Mouse (Mus musculus) MEL (cell line): ENCODE measurements at regions not wholly inside any gene's neighbourhood (a gene's known extent, or its start where the extent isn't known, plus 50 kb on each side); places are given as distances from the start of the nearest gene placed in this dataset.
A peak's percentile ranks its signal among the peaks of the same experiment; 100 is the strongest.
"Not testable (repeated sequence)": the region's sequence is repeated elsewhere in the genome, so short reads cannot be mapped to it uniquely, and the experiment has no call there.

ENCODE experiments used
- DNase-seq: peaks from one replicate; pipeline ENCODE4 v3.0.0; 2011; ENCODE audit warnings: low read depth, low spot score
- H3K27ac ChIP-seq: 2 replicates; pipeline ENCODE4 v1.5.1; 2012; ENCODE audit warnings: low read depth, mild to moderate bottlenecking, control low read depth, low read length, moderate library complexity; ENCODE audit not compliant: control insufficient read depth
- H3K27me3 ChIP-seq, 2 experiments: fragments of 150-350 bp in 1 of 2; sonication (generic) in 1 of 2; 2 replicates each; pipeline ENCODE4 v1.6.1; 2012; ENCODE audit warnings: low read length in 2 of 2, mild to moderate bottlenecking in 2 of 2, improper control_type of control experiment in 1 of 2, moderate library complexity in 1 of 2; ENCODE audit not compliant: insufficient read depth in 2 of 2, control insufficient read depth in 1 of 2
- H3K36me3 ChIP-seq, 2 experiments: 2 replicates each; pipeline ENCODE4 v1.6.1; 2012 to 2014; ENCODE audit warnings: low read length in 2 of 2, improper control_type of control experiment in 1 of 2, inconsistent platforms in 1 of 2, mild to moderate bottlenecking in 1 of 2; ENCODE audit not compliant: insufficient read depth in 2 of 2, control insufficient read depth in 1 of 2
- H3K4me1 ChIP-seq, 2 experiments: fragments of 150-350 bp in 1 of 2; sonication (generic) in 1 of 2; 2 replicates each; pipeline ENCODE4 v1.6.1; 2012; ENCODE audit warnings: low read length in 2 of 2, improper control_type of control experiment in 1 of 2, mild to moderate bottlenecking in 1 of 2; ENCODE audit not compliant: insufficient read depth in 2 of 2, control insufficient read depth in 1 of 2
- H3K4me3 ChIP-seq, 2 experiments: fragments of 150-350 bp in 1 of 2; sonication (generic) in 1 of 2; 2 replicates each; pipeline ENCODE4 v1.5.1; 2012; ENCODE audit warnings: low read depth in 2 of 2, low read length in 2 of 2, mild to moderate bottlenecking in 2 of 2, moderate library complexity in 2 of 2, control low read depth in 1 of 2, improper control_type of control experiment in 1 of 2; ENCODE audit not compliant: control insufficient read depth in 1 of 2, insufficient read depth in 1 of 2
- H3K79me2 ChIP-seq: 2 replicates; pipeline ENCODE4 v1.6.1; 2012; ENCODE audit warnings: mild to moderate bottlenecking, low read length, moderate library complexity; ENCODE audit not compliant: control insufficient read depth, poor library complexity, insufficient read depth
- H3K9ac ChIP-seq: 2 replicates; pipeline ENCODE4 v1.6.1; 2012; ENCODE audit warnings: low read depth, mild to moderate bottlenecking, control low read depth, low read length, moderate library complexity; ENCODE audit not compliant: control insufficient read depth, poor library complexity, severe bottlenecking
- H3K9me3 ChIP-seq: fragments of 150-350 bp; sonication (generic); replicated peaks from 2 replicates; pipeline ENCODE4 v1.6.1; 2012; ENCODE audit warnings: mild to moderate bottlenecking, low read length, improper control_type of control experiment, moderate library complexity; ENCODE audit not compliant: insufficient read depth
- BHLHE40 ChIP-seq: IDR thresholded peaks from 2 replicates; pipeline ENCODE4 v1.6.1; 2012; ENCODE audit warnings: low read depth, mild to moderate bottlenecking, inconsistent platforms, low read length, improper control_type of control experiment, borderline replicate concordance
- CHD2 ChIP-seq: IDR thresholded peaks from 2 replicates; pipeline ENCODE4 v1.6.1; 2011; ENCODE audit warnings: low read length, improper control_type of control experiment
- CTCF ChIP-seq, 3 experiments: IDR thresholded peaks in 2 of 3; conservative IDR thresholded peaks in 1 of 3; 2 replicates each; pipeline ENCODE4 v1.5.1; 2011 to 2012; ENCODE audit warnings: low read length in 3 of 3, low read depth in 2 of 3, mild to moderate bottlenecking in 2 of 3, improper control_type of control experiment in 1 of 3, inconsistent platforms in 1 of 3, mixed read lengths in 1 of 3, moderate library complexity in 1 of 3; ENCODE audit not compliant: control insufficient read depth in 1 of 3, insufficient read depth in 1 of 3, poor library complexity in 1 of 3, severe bottlenecking in 1 of 3
- E2F4 ChIP-seq: IDR thresholded peaks from 2 replicates; pipeline ENCODE4 v1.6.1; 2011; ENCODE audit warnings: low read depth, low read length, improper control_type of control experiment, borderline replicate concordance
- ELF1 ChIP-seq: IDR thresholded peaks from 2 replicates; pipeline ENCODE4 v1.6.1; 2014; ENCODE audit warnings: low read depth, mild to moderate bottlenecking, inconsistent platforms, low read length, improper control_type of control experiment, moderate library complexity
- EP300 ChIP-seq, 2 experiments: IDR thresholded peaks; 2 replicates each; pipeline ENCODE4 v1.6.1; 2011; ENCODE audit warnings: improper control_type of control experiment in 2 of 2, low read length in 2 of 2, low read depth in 1 of 2, mild to moderate bottlenecking in 1 of 2
- ETS1 ChIP-seq: IDR thresholded peaks from 2 replicates; pipeline ENCODE4 v1.6.1; 2012; ENCODE audit warnings: low read depth, mild to moderate bottlenecking, inconsistent platforms, low read length, improper control_type of control experiment, moderate library complexity
- GABPA ChIP-seq: IDR thresholded peaks from 2 replicates; pipeline ENCODE4 v1.6.1; 2012; ENCODE audit warnings: low read depth, mild to moderate bottlenecking, inconsistent platforms, low read length, improper control_type of control experiment, moderate library complexity
- GATA1 ChIP-seq: IDR thresholded peaks from 2 replicates; pipeline ENCODE4 v1.6.1; 2011; ENCODE audit warnings: low read depth, low read length, improper control_type of control experiment
- HCFC1 ChIP-seq: IDR thresholded peaks from 2 replicates; pipeline ENCODE4 v1.6.1; 2012; ENCODE audit warnings: low read depth, mild to moderate bottlenecking, inconsistent platforms, low read length, improper control_type of control experiment, moderate library complexity
- MAFK ChIP-seq: IDR thresholded peaks from 2 replicates; pipeline ENCODE4 v1.6.1; 2011; ENCODE audit warnings: low read depth, mild to moderate bottlenecking, low read length, improper control_type of control experiment, borderline replicate concordance
- MAX ChIP-seq: IDR thresholded peaks from 2 replicates; pipeline ENCODE4 v1.6.1; 2011; ENCODE audit warnings: low read length, improper control_type of control experiment
- MXI1 ChIP-seq: IDR thresholded peaks from 2 replicates; pipeline ENCODE4 v1.6.1; 2011; ENCODE audit warnings: mild to moderate bottlenecking, low read depth, low read length, improper control_type of control experiment
- MYB ChIP-seq: IDR thresholded peaks from 2 replicates; pipeline ENCODE4 v1.6.1; 2011; ENCODE audit warnings: mild to moderate bottlenecking, low read depth, low read length, improper control_type of control experiment
- MYC ChIP-seq: IDR thresholded peaks from 2 replicates; pipeline ENCODE4 v1.6.1; 2011; ENCODE audit warnings: low read depth, mild to moderate bottlenecking, low read length, improper control_type of control experiment, moderate library complexity
- POLR2AphosphoS2 ChIP-seq: IDR thresholded peaks from 2 replicates; pipeline ENCODE4 v1.6.1; 2011; ENCODE audit warnings: low read length, improper control_type of control experiment
- POLR2AphosphoS5 ChIP-seq: IDR thresholded peaks from 2 replicates; pipeline ENCODE4 v1.6.1; 2012; ENCODE audit warnings: low read depth, borderline replicate concordance, mild to moderate bottlenecking, inconsistent platforms, low read length, moderate library complexity, mixed read lengths
- RAD21 ChIP-seq: IDR thresholded peaks from 2 replicates; pipeline ENCODE4 v1.6.1; 2011; ENCODE audit warnings: mild to moderate bottlenecking, low read depth, low read length, improper control_type of control experiment
- RCOR1 ChIP-seq: IDR thresholded peaks from 2 replicates; pipeline ENCODE4 v1.6.1; 2012; ENCODE audit warnings: low read depth, mild to moderate bottlenecking, inconsistent platforms, low read length, improper control_type of control experiment
- SIN3A ChIP-seq: IDR thresholded peaks from 2 replicates; pipeline ENCODE4 v1.6.1; 2012; ENCODE audit warnings: low read length, improper control_type of control experiment, inconsistent platforms
- SMC3 ChIP-seq: IDR thresholded peaks from 2 replicates; pipeline ENCODE4 v1.6.1; 2011; ENCODE audit warnings: low read depth, low read length, improper control_type of control experiment
- TAL1 ChIP-seq: IDR thresholded peaks from 2 replicates; pipeline ENCODE4 v1.6.1; 2012; ENCODE audit warnings: mild to moderate bottlenecking, inconsistent platforms, low read length, moderate library complexity, mixed read lengths
- TCF12 ChIP-seq: IDR thresholded peaks from 2 replicates; pipeline ENCODE4 v1.6.1; 2014; ENCODE audit warnings: low read depth, mild to moderate bottlenecking, inconsistent platforms, low read length, improper control_type of control experiment, moderate library complexity
- USF1 ChIP-seq: IDR thresholded peaks from 2 replicates; pipeline ENCODE4 v1.6.1; 2014; ENCODE audit warnings: low read depth, mild to moderate bottlenecking, inconsistent platforms, low read length, improper control_type of control experiment, moderate library complexity
- ZMIZ1 ChIP-seq: IDR thresholded peaks from 2 replicates; pipeline ENCODE4 v1.6.1; 2012; ENCODE audit warnings: low read depth, mild to moderate bottlenecking, inconsistent platforms, low read length, improper control_type of control experiment, moderate library complexity
- ZNF384 ChIP-seq: IDR thresholded peaks from 2 replicates; pipeline ENCODE4 v1.6.1; 2012; ENCODE audit warnings: low read depth, mild to moderate bottlenecking, inconsistent platforms, low read length, improper control_type of control experiment

GRCm38 (mm10) chrX:77424792-77425727, 85.8 kb upstream of the Tbl1x start:
- Histone ChIP-seq H3K36me3 (peaks cover 0 to 17% of the 10 kb centered on the region in 2 experiments; a peak in 2 of 4 replicates), H3K27ac (peak overlapping the region; percentile 97)

GRCm38 (mm10) chrX:77425728-77426102, 85.1 kb upstream of the Tbl1x start:
- not testable (repeated sequence) for H3K79me2 ChIP-seq, H3K27me3 ChIP-seq, H3K9ac ChIP-seq, H3K9me3 ChIP-seq, H3K4me1 ChIP-seq, H3K4me3 ChIP-seq
- Histone ChIP-seq H3K36me3 (peaks cover 0 to 17% of the 10 kb centered on the region in 2 experiments; a peak in 2 of 4 replicates), H3K27ac (peak overlapping the region; percentile 88)
- TF ChIP-seq SMC3, result peak; percentile 32; the same call in 1 of the 2 replicates
- peak; percentile 70 for TF ChIP-seq USF1
- peak in 1 of 3 experiments; percentile 37; a peak in 3 of 6 replicates for TF ChIP-seq CTCF (IDR thresholded peaks at IDR 0.05 in 2 of 3, conservative IDR thresholded peaks at IDR 0.05 in 1 of 3; ENCODE audit: control insufficient read depth in 1 of 3, insufficient read depth in 1 of 3, low read depth in 2 of 3, low read length in 3 of 3, poor library complexity in 1 of 3, severe bottlenecking in 1 of 3)
- TF ChIP-seq MAX, result peak; percentile 59; the same call in 1 of the 2 replicates
- TF ChIP-seq RAD21, result peak; percentile 40
- peak; percentile 81; the same call in 1 of the 2 replicates for TF ChIP-seq MYC
- peak; percentile 55; the same call in 1 of the 2 replicates for TF ChIP-seq MXI1
- DNase-seq, result peak; percentile 42

More at GRCm38 (mm10) chrX:77424792-77425727, 85.8 kb upstream of the Tbl1x start:
- no peaks in the 10 kb centered on the region for H3K27me3 ChIP-seq
- no peaks in the 10 kb centered on the region for H3K79me2 ChIP-seq
- H3K9ac ChIP-seq, result peak overlapping the region; percentile 22; the same call in 1 of the 2 replicates
- TF ChIP-seq GABPA, result no peak
- TF ChIP-seq CHD2, result no peak
- no peak for TF ChIP-seq SMC3
- peak; percentile 84 for TF ChIP-seq ZNF384
- TF ChIP-seq ETS1, result peak; percentile 85
- TF ChIP-seq MAX, result no peak
- TF ChIP-seq MAFK, result peak; percentile 40; the same call in 1 of the 2 replicates
- TF ChIP-seq POLR2AphosphoS5, result no peak
- TF ChIP-seq EP300 (IDR thresholded peaks at IDR 0.05; ENCODE audit: low read depth in 1 of 2, low read length in 2 of 2), result peak; percentile 97 to 98
- peak; percentile 80 for TF ChIP-seq SIN3A
- TF ChIP-seq RCOR1, result peak; percentile 74; the same call in 1 of the 2 replicates
- TF ChIP-seq TAL1, result peak; percentile 69
- no peak for TF ChIP-seq ZMIZ1
- no peak for TF ChIP-seq HCFC1
- TF ChIP-seq BHLHE40, result 0 out of 2 replicates have a peak, but pooled peaks have one; percentile 14
- peak; percentile 93 for TF ChIP-seq TCF12
- peak; percentile 89 for TF ChIP-seq GATA1
- TF ChIP-seq E2F4, result no peak
- TF ChIP-seq MYB, result peak; percentile 95
- no peak for TF ChIP-seq ELF1
- TF ChIP-seq POLR2AphosphoS2, result no peak
- peaks cover 7 to 8% of the 10 kb centered on the region in 2 experiments; a peak in 3 of 4 replicates for H3K4me1 ChIP-seq
- peak; percentile 82 for DNase-seq
- H3K4me3 ChIP-seq, result no peak overlapping the region
- H3K9me3 ChIP-seq, result no peaks in the 10 kb centered on the region

- not testable (repeated sequence) for H3K79me2 ChIP-seq, H3K9ac ChIP-seq, DNase-seq, H3K4me3 ChIP-seq, H3K27me3 ChIP-seq, H3K9me3 ChIP-seq
- Histone ChIP-seq H3K36me3 (peaks cover 0 to 17% of the 10 kb centered on the region in 2 experiments; a peak in 2 of 4 replicates), H3K4me1 (peaks cover 7 to 12% of the 10 kb centered on the region in 2 experiments), H3K27ac (peak overlapping the region; percentile 43; the same call in 1 of the 2 replicates)
Observed at GRCm38 (mm10) chrX:77426836-77427235, 84.0 kb upstream of the Tbl1x start.
